Mouse (Mus musculus): ENCODE results near the gene Notum. TPM values are rescaled to one million over a fixed set of nuclear protein-coding genes. Genes with fewer than 3 reads are reported as not detected.
A peak's percentile ranks its signal among the peaks of the same experiment; 100 is the strongest.

Notum gene
- polyA plus RNA-seq (2012; rRNA removed) = 8.4 and 8.6 TPM in 2 replicates

DNA sequence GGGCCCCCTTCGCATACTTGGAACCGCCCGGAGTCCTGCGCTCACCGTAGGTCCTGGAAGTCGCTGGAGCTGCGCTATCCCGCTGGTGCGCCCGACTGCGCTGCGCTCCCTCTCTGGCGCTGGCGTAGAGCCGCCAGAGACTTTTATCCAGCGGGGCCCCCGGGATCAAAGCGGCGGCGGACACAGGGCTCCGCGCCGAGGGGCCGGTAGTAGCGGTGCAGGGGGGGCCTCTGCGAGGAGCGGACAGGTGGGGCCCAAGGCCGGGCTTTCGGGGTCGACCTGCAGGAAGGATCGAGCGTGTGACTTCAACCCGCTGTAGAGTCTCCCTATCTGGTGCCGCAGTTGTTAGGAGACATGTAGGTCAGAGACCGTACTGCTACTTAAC lies at the start of gene Notum:
TSS of gene Notum (minus strand) at position 100 of the 385 bp plus-strand sequence.
- DNase-seq (ENCODE audit: extremely low spot score in 1 of 2, low spot score in 1 of 2) = no peak

DNA sequence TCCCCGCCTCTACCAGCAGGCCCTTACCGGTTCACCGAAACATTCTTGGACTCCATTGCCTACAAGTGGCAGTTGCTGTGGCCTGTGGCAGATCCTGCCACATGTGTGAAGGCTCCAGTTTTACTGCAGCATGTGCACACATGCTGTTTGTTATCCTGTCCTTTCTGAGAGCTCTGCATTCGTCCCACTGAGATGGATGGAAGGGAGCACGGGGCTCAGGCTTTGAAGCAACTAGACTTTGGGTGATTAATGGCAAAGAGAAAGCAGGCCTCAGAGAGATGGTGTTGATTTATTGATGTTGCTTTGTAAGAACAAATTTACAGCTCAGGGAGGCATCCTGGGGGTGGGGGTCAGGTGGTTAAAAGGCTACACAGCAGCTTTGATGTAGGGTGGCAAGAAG lies 49.7 kb upstream of the Notum start:
- no peak for DNase-seq (ENCODE audit: extremely low spot score in 1 of 2, low spot score in 1 of 2)

DNA sequence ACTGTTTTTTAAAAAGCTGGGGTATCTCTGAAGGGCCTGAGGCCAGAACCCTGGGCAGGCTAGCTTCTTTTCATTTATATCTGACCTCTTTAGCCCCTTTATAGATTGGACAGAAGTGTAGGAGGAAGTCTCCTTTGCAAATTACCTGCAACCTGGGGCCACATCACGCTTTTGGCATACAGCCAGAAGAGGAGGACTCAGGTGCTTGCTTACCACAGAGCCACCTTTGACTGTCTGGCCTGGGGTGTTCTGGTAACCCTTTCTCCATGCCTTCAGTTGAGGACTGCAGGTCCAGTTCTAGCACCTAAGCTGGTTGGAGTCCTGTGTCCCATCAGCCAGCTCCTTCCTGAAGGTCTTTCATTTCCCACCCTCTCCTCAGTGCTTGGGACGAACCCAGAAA lies 48.6 kb upstream of the Notum start:
- DNase-seq (ENCODE audit: extremely low spot score in 1 of 2, low spot score in 1 of 2) = no peak

DNA sequence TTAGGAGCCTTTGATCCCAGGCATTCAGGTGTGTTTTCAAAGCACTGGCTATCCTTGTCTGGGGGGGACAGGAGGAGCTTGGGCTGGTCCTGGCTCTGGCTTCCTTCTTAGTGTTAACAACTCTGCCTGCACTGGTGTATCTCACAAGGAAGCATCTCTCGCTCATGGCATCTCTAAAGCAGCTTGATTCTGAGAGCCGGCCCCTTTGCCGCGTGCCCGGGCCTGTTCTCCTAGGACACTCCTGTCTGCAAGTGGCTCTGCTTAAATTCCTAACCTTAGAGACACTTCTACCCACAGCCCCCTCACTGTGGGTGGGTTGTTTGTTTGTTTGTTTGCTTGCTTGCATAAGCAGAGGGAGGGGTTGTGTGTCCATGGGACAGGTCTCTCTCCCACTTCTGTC lies 47.0 kb upstream of the Notum start:
- no peak for DNase-seq (ENCODE audit: extremely low spot score in 1 of 2, low spot score in 1 of 2)

DNA sequence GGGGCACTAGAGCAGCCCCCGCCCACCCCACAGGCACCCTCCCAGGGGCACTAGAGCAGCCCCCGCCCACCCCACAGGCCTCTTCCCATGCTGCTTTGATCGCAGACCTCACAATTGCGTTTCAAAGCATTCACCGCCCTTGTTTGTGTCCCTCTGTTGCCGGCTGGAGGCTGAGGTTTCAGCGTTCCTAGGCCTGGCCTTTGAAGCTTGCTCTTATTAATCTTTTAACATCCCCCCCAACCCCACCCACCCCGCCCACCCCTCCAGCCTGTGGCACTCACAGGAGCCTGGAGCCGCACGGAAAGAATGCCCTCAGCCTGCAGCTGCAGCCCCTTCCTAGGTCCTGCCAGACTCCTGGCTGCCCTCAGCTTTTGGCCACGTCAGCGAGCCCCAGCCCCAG lies 46.2 kb upstream of the Notum start:
- DNase-seq (ENCODE audit: extremely low spot score in 1 of 2, low spot score in 1 of 2) = no peak

DNA sequence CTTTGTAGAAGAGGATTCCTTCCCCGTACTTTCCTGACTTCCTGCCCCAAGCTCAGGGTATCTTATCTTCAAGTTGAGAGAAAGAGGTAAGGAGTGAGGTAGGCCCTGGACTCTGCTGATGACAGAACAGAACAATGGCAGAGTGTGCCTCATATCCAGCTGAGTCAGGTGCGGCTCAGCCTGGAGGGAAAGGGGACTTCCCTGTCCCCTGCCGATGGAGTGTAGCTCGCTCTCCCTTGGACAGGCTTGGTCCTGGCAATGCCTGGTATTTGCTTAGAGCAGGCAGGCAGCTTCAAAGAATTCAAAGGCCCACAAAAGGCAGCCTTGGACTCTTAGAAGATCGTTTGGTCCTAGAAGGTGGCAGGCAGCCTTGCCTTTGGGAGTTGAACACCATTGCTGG lies 45.1 kb upstream of the Notum start:
- DNase-seq (ENCODE audit: extremely low spot score in 1 of 2, low spot score in 1 of 2) = no peak

DNA sequence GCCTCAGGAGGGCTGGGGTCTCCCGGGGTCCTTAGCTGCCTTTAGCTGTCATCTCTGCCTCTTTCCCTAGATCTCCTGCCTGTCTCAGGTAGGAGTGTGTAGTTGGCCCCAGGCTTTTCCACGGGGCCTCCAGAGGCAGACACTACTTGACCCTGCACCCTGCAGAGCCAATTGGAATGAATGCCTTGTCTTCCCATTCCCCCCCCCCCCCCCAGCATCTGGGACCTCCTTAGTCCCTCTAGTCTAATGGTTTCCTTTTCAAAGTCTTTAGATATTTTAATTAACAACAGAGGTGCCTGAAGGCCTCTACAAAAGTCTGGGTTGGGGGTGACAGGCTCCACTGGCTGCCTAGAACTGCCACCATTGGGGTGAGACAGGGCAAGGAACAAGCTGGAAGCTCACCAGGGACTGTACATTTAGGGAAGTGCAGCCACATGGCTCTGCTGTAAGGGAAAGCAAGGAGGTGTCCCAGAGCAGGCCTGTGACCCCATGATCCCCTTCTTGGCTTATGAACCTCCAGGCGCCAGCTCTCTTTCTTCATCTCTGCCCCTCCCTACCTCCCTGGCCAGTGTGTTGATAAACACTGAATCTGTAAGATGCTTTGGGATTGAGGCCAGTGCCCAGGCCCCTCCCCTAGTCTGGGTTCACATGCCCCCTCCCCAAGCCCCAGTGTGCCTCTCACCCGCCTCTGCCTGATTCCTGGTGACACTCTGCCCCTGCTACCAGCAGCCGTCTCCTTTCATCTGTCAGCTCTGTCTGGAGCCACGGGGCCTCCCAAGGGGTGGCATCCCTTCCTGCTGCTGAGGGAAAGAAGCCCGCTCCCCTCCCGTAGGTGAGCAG lies 43.7 kb upstream of the Notum start:
- no peak for DNase-seq (ENCODE audit: extremely low spot score in 1 of 2, low spot score in 1 of 2)

DNA sequence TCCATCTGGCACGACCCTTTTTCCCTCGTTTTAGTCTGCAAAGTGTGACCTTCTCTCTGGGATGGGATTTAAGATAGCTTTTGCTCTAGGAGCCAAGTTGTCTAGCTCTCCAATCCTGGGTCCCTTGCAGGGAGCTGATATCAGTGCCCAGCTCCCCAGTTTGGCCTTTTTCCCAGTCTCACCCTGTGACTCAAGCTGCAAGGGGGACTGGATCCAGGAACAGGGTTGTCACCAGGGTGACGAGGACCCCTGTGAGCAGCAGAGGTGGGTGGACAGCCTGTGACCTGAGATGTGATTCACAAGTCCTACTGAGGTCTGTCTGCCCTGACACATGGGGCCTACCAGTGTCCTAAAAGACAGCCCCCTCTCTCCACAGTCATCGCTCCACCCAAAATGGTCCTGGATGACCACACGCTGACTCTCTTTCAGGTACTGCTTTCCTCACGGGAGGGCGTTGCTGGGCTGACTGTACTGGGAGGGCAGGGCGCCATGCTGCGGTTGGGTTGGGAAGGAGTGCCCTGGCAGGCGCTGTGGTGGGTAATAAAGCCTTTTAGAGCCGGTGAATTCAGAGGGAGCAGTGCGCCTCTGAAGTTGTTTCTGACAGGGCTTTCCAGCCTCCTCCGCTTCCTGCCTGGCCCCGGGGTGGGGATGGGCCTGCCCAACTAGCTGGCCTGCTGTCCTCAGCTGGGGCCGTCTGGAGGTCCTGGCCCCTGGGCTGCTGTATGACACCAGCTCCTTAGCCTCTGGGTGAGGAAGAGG lies 42.9 kb upstream of the Notum start:
- DNase-seq (ENCODE audit: extremely low spot score in 1 of 2, low spot score in 1 of 2) = no peak

DNA sequence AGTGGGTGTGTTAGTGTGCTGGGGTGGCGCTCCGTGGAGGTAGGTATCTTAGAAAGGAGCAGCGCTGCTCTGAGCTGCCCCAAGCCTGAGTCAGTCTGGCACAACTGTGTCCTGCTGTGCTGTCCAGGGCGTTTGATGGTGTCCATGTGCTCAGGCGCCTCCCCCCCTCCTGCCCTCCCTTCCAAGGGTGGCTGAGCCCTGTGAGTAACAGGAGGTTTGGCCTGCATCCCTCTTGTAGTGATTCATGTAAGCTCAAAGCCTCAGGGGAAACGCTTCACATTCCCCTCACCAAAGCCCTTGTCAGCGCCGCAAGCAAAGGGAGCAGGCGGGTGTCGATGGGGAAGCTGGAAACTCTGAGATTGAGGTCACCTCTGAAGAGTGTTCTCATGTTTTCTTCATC lies 36.8 kb upstream of the Notum start:
- no peak for DNase-seq (ENCODE audit: extremely low spot score in 1 of 2, low spot score in 1 of 2)

DNA sequence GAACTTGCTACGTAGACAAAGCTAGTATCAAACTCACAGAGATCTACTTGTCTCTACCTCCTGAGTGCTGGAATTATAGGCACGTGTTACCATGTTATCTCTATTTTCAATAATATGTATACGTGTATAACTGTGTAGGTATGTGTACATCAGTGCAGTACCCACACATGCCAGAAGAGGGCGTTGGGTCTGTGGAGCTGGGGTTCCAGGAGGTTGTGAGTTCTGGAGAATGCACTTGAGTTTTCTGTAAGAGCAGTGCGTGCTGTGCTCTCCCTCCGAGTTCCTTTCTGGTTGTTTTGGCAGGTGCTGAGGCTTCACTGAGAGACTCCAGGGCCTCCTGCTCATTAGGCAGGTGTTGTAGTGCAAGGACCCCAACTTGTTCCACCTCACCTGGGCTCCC lies 35.6 kb upstream of the Notum start:
- DNase-seq (ENCODE audit: extremely low spot score in 1 of 2, low spot score in 1 of 2) = no peak

DNA sequence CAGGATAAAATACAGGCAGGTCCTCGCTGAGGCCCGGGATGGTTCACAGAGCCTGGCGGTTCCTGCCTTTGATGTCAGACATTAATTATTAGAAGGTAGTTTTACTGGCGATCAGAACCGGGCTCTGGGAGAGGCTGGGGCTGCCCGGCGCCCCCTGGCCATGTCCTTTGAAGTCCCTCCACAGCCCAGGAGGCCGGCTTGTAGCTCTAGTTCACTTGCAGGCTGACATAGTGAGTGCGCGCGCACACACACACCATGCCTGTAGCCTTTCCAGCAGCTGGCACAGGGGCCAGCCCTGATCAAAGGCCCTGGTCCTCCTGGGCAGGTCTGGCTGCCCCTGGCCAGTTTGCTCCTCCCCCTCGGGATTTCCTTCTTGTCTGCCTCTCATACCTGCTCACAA lies 34.7 kb upstream of the Notum start:
- no peak for DNase-seq (ENCODE audit: extremely low spot score in 1 of 2, low spot score in 1 of 2)

DNA sequence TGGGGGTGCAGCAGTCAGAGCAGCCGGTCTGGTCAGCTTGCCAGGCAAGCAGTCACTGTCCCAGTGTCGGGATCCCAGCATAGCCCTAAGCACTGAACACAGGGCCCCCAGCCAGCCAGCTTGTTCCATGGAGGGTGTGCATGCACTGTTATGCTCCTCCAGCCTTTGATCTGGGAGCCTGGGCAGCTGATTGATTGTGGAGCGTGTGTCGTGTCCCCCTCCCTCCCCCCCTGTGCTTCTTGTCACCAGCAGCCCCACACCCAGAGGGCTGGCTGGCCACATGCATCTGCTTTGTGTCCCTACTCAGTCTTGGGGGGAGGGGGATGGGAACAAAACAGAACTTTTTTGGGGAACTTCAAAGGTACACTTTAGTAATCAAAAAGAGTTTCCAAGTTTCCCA lies 34.2 kb upstream of the Notum start:
- DNase-seq (ENCODE audit: extremely low spot score in 1 of 2, low spot score in 1 of 2) = no peak

DNA sequence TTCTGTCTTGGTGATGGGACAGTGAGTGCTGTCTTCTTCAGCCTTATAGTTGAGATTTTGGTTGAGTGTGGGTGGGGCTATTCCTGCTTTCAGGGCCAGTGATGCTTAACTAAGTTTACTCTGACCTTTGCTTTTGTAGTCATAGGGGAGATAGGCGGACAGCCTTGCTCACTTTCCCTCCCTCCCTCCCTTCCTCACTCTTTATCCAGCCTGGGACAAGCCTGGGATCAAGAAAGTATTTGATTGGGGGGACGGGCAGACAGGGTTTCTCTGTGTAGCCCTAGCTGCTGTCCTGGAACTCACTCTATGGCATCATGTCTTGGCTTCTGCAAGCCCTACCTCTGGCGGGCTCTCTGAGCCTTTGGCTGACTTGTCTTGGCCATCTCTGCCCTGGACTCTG lies 32.5 kb upstream of the Notum start:
- no peak for DNase-seq (ENCODE audit: extremely low spot score in 1 of 2, low spot score in 1 of 2)

DNA sequence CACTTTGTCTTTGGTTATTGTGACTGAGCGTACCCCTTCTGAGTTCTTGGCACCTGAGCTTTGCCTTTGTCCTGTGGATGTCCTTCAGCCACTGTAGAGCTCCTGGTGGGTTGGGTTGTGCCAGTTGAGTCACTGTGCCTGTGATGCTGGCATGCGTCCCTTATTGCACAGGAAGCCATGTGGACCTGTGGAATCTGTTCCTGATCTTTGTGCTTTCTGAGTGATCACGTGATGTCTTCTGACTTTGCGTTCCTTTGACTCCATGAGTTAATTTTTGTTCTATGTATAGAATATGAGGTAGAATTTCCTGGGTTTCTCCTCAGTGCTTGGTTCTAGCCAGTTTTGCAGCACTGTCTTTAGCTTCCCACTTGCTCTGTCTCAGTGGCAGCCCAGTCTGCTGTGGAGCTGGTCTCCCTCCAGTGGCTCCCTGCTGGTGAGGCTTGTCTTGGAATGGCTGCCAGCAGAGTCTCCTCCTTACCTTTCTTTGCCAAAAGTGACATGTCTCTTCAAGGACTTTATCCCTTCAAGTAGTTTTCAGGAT lies 31.6 kb upstream of the Notum start:
- peak in 1 of 2 experiments; percentile 46 for DNase-seq (ENCODE audit: extremely low spot score in 1 of 2, low spot score in 1 of 2)

DNA sequence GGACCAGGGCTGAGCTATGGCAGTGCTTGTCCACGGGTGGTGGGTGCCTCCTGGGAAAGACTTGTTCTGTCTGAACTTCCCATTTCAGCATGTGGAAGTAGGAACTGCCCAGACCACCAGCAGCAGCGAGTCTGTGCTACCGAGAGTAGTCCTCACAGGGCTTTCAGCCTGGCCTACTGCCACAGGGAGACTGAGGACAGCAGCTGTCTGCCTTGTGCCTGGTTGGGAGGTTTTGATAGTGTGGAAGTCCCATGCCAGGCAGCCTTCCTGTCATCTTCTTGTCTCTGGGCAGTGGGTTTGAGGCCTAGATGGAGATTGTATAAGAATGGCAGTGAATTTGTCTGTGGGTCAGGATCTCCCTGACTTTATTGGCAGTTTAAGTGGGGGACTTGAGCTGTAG lies 28.4 kb upstream of the Notum start:
- DNase-seq (ENCODE audit: extremely low spot score in 1 of 2, low spot score in 1 of 2) = no peak

DNA sequence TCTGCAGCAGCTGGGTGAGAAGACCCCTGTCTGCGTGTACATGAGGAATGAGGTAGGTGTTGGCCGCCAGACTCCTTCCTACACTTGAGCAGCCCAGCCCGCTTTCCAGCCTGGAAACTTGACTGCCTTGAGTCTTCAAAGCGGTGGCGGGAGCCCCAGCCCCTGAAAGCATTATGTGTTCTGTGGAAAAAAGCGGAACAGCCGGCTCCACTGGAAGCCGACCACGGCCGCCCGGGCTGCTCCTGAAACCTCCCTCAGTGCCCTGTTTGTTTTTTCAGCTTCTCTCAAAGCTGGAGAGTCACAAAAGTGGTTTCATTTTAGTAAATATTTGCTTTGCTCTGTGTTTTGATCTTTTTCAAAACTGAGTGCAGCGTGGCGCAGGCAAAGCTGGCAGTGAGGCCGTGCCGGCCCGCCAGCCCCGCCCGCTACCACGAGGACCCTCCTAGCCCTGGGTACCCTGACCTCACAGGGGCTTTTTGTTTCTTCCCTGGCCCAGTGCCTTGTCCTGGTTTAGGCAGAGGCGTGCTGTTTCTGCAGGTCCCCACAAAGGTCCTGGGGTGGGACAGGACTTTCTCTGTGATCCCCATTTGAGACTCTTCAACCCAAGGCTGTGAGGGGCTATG lies 25.8 kb upstream of the Notum start:
- DNase-seq (ENCODE audit: extremely low spot score in 1 of 2, low spot score in 1 of 2) = no peak

DNA sequence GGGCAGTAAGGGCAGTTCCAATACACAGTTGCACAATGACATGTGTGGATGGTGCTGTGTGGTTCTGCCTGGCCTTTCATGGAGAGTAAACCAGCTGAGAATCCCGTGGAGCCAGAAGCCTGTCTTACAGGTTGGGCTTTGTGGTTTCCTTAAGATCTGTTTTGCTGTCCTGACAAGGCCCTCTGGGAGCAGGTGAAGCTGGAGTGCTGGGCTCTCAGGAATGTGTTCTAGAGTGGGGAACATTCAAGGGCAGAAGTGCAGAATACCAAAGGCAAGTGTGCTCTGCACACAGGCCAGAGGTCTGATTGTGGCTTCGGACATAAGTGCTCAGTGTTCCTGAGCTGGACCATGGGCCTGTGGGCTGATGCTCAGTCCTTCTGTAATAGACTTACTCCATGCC lies 23.7 kb upstream of the Notum start:
- no peak for DNase-seq (ENCODE audit: extremely low spot score in 1 of 2, low spot score in 1 of 2)

DNA sequence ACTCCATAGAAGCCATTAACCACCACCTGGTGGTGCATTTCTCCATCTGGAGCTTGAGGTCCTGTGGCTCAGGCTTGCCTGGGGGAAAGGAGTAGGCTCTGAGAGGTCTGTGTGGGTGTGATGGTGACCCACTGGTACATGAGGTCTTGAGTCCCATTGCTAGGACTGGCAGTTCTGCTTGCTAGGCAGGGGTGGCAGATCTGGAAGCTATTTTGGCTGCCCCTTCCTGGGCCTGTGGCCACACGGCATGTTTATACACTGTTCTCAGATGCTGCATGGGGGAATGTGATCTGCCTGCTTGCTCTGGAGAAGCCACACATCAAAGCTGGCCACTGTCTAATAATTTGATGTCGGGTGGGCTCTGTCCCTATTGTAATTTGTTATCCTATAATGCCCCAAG lies 23.1 kb upstream of the Notum start:
- no peak for DNase-seq (ENCODE audit: extremely low spot score in 1 of 2, low spot score in 1 of 2)

DNA sequence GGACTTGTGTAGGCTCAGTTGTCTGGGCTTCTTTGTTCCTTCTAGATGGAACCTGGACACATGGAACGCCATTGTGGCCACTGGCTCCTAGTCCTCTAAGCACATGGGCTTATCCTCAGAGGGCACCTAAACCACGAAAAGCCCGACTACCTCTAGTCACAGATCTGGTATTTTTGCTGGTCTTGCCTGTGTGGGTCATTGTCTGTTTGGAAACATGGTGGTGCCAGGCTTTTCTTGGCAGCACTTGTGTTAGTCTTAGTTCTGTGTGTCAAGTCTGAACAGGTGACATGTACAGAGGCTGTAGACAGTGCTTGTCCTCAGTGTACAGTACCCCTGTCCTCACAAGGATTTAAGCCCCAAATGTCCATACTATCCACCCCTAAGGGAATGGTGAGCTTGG lies 22.6 kb upstream of the Notum start:
- DNase-seq (ENCODE audit: extremely low spot score in 1 of 2, low spot score in 1 of 2) = no peak

DNA sequence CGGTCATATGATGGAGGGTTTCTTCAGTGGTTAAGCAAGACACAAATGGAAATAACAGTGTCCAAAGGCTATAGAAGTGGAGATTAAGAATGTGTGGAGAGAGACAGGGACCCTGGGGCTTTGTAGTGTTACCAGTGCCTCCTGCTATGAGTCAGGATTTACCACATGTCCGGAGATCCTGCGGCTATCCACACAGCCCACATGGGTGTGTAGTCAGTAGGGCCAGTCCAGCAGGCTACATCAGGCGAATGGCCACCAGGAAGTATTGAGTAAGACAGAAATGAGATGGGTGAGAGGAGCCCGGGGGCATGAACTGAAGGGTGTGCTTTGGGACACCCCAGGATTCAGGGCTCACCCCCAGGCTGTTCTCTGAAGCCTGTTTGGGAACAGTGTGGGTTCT lies 21.7 kb upstream of the Notum start:
- DNase-seq (ENCODE audit: extremely low spot score in 1 of 2, low spot score in 1 of 2) = no peak

DNA sequence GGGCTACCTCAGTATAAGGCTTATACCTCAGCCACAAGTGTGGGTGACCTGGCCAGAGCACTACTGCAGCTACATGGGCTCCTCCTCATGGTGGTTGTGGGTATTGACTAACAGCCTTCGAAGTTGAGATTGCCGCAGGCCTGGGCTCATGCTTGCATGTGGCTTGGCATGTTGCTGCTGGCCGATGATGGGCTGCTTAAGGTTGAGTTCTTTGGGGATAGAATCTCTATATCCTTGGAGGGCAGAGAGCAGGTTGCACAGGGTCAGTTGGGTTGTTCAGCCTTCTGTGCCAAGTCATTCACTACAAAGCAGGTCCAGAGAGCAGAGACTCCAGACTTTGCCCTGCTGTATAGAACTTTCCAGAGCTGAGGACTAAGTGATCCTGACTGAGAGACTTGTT lies 18.9 kb upstream of the Notum start:
- DNase-seq (ENCODE audit: extremely low spot score in 1 of 2, low spot score in 1 of 2) = no peak

Data from frontal cortex, adult 2 months (tissue).